Mouse (Mus musculus) cerebellum, adult (tissue): Measurements from ENCODE around the gene Crabp2.
"Not testable (repeated sequence)": the region's sequence is repeated elsewhere in the genome, so short reads cannot be mapped to it uniquely, and the experiment has no call there.

ENCODE experiments used
- ATAC-seq: cut with Nextera tagmentation; 2 replicates; pipeline ENCODE4 v1.9.2; 2017; ENCODE audit warnings: mild to moderate bottlenecking, moderate library complexity, mixed read lengths; ENCODE audit not compliant: insufficient number of reproducible peaks, low FRiP score, low TSS enrichment

Crabp2 gene

DNA sequence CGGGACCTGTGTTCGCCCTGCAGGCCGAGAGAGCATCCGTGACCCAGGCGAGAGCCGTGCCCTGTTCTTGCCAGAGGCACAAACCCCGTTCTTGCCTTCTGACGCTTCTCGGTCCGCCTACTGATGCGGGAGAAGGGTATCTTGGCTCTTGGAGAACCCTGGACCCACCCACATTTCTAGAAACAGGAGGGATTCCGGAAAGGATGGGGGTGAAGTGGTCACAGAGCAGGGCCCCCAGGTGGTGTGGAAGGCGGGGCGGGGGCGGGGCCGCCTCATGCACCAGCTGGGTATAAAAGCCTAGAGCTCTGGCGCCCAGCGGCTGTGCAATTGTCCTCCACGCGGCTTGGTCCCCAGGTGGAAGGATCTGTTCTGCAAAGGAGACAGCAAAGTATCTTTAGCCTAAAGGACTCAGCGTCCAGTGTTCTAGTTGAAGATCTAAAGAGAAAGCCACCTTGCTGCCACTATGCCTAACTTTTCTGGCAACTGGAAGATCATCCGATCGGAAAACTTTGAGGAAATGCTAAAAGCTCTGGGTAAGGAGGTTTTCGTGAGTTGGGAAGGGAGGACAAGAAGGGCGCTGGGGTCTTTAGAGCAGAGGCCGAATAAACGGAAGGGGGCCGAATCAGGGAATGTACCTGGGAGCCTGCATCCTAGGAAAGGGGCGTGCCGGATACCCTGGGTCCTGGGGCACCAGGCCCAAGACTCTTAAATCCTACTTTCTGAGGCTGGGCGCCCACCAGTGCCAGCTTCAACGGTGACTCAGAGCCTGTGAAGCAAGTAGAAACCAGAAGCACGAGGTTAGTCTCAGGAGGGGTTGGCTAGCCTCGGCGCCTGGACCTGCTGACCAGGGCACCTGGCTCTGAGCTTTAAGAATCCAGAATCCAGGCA lies at the start of gene Crabp2:
Gene Crabp2, plus strand, starts transcription at position 289 of the 888 bp plus-strand sequence.
- no peak for ATAC-seq

DNA sequence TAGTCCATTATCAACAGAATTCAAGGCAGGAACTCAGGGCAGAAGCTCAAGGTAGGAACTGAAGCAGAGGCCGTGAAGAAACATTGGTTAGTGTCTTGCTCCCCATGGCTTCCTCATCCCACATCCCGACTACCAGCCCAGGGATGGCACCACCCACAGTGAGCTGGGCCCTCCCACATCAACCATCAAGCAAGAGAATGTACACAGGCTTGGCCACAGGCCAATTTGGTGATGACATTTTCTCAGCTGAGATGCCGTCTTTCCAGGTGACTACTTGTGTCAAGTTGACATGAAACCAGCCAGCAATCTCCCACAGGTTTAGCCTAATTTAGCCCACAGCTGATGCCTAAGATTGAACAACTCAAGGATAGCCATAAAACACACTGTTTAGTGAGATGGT lies 49.2 kb upstream of the Crabp2 start:
- no peak for ATAC-seq

DNA sequence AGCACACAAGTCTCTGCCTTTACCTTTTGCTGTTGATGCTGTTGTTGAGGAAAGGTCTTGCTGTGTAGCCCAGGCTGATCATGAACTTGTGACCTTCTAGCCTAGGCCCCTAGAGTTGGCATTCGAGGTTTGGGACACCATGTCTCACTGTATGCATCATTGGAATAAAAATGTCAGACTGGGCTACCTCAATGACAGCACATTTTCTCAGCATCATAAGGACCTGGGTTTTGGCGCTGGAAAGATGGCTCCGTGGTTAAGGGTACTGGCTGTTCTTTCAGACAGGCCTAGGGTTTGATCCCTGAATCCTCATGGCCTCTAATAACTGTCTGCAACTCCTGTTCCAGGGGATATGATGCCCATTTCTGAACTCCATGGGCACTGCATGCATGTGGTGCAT lies 48.7 kb upstream of the Crabp2 start:
- no peak for ATAC-seq

DNA sequence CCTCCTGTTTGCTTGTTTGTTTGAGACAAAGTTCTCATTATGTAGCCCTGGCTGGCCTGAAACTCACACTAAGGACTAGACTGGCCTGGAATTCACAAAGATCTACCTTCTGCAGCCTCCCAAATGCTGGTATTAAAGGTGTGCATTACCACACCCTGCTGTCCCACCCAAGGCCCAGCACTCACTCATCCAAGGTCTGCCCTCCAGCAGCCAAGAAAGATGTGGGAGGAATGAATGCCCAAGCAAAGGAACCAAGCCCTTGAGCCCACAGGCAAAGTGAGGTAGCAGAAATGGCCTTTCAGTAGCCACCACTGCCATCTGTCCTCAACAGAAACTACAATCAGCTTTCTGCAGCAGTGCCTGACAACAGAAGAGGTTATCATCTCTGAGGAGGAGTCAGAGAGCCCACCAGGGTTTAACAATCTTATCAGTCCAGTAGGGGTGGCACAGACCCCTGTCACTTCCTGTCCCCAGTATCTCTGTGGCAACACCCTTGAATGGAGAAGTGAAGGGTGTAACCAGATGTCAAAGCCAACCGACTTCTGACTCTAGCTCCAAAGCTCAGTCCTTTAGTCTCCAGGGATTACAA lies 47.3 kb upstream of the Crabp2 start:
- ATAC-seq: no peak

DNA sequence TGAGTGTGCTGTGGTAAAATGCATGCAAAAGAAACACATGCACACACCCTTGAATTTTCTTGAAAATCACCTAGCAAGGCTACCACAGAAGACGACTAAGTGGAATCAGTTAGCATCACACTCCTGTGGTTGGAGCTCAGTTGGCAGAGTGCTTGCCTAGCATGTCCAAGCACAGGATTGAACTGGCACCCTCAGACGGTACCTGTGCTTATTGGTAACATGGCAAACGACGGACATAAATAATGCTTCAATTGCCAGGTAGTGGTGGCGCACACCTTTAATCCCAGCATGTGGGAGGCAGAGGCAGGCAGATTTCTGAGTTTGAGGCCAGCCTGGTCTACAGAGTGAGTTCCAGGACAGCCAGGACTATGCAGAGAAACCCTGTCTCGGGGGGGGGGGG lies 46.5 kb upstream of the Crabp2 start:
- not testable (repeated sequence) for ATAC-seq

DNA sequence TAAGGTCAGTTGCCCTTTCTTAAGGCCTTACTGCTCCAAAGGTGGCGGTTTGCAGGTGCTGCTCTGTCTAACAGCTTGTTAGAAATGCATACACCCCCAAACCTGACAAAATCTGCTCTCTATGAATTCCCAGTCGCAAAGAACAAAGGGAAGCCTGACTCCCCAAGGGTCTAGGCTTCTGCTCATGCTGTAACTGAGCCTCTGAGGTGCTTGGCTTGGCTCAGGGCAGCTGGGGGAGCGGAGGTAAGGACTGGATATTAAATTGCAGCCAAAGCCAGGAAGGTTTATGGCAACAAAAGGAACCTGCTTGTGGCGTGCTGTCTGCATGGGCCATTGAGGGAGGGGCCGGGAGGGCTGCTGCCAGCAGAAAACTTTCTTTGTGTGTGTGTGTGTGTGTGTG lies 44.6 kb upstream of the Crabp2 start:
- ATAC-seq: no peak

DNA sequence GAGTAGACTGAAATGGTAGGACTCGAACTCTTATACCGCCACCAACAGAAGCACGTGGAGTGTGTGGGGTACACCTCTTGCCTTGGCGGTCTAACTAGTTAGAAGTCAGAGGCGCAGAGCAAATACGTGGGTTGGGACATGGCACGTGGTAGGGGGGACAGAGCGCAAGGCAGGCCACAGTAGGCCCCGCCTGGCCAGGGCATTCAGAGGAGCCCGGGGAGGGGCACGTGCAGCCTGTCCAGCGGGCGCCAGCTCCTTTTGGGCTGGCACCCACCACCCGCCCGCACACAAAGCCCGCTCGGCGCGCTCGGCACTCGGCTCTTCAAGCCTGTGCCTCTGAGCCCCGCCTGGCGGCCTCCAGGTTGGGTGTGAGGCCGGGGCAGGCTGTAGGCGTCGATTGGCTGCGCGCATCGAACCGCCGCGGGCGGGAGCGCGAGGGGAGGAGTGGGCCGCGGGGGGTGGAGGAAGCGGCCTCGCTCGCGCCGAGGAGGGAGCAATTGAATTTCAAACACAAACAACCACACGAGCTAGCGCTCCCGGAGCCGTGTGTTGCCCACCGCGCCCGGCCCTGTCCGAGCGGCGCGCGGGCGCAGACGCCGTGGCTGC lies 42.5 kb upstream of the Crabp2 start, which contains the start of gene Hdgf:
Gene Hdgf, plus strand, starts transcription at position 442 of the 606 bp plus-strand sequence.
- peak; percentile 92 for ATAC-seq

DNA sequence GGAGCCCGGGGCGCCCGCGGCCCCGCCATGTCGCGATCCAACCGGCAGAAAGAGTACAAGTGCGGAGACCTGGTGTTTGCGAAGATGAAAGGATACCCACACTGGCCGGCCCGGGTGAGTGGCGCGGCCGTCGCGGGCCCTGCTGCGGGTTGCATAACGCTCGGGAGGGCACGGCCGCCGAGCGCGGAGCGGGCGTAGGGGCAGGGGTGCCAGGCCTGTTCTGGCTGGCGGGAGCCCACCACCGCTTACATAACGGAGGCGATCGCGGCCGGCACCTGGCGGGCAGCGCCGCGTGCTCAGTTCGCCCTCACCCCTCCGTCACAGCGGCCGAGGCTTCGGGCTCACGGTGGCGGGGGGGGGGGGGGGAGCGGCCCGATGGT lies 41.9 kb upstream of the Crabp2 start:
- peak; percentile 28 for ATAC-seq

DNA sequence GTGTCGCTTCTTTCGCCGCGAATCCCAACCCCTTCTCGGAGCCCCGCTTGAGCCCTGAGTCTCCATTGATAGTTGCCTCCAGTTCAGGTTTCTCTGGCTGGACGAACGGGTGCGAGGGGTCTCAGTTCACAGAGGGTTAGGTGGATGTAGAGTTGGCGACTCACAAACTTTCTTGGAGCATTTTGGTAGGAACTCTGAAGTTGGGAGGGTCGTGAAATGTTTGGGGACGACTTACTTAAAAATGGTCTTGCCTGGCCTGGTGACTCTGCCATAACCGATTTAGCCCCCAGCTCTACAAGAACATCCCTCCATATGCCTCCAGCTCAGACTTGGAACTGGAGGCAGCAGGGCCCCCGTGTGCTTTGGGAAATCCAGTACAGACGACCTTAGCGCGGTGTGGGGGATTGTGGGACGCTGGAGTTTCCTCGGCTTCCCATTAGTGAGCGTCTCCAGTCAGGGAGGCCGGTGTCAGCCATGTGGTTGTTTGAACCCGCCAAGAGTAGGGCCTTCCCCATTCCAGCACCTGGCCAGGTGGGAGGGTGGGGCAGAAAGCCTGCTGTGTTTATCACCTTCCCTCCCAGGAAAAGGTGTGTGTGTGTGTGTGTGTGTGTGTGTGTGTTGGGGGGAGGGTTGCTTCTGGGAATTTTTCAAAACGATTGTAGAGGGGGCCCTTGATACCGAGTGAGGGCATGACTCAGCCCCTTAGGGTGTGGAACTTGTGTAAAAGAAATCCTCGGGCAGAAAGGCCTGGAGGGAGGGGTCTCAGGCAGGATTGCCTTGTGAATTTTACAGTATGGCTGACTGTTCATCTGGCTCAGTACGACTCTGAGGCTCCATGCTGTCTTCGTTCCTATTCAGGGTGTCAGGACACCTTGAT lies 41.2 kb upstream of the Crabp2 start:
- no peak for ATAC-seq

DNA sequence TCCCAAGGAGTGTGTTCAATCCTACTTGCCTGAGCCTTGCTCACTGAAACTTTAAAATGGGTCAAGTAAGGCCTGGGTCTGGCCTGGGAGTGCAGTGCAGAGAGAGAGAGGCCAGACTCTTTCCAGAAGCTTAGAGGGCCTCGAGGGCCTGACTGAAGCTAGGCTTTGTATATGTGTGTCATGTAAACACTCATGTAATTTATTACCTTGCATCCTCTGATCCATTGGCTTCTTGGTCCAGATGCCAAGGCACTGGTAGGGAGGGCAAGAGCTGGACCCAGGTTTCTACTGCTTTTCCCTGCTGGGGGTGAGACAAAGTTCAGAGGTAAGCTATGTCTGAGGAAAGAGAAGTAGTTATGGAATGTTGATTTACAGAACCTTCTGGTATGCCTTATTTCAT lies 40.6 kb upstream of the Crabp2 start:
- ATAC-seq: no peak

DNA sequence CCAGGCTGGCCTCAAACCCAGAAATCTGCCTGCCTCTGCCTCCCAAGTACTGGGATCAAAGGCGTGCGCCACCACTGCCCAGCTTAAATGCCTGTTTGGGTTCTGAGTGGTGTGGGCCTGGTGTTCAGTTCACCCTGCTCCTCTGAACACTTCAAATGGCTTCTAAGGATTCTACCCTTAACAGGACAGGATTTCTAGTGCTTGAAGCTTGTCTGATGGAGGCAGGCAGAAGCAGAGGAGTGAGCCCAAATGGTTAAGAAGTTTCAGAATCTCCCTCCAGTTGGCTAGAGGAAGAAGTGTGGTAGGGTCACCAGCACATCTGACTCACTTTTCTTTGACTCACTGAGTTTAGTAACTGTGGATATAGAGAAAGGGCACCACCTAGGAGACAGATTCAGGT lies 39.1 kb upstream of the Crabp2 start:
- no peak for ATAC-seq

DNA sequence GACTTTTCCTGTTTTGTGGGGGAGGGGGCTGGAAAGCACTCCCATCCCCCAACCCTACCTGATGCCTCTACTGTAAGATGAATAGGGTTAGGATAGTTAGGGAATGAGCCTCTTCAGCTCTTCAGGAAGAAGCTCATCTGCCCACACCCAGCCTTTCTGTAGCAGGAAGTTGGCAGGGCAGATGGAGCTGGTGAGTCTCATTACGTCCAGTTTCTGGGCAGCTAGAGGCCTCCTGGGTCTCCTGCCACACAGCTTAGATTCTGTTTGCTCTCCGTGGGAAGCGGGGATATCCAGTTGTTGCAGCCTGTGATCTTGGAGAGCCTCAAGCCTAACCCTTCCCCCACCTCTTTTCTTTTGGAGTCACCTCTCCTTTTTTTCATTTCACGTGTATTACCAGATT lies 38.6 kb upstream of the Crabp2 start:
- no peak for ATAC-seq

DNA sequence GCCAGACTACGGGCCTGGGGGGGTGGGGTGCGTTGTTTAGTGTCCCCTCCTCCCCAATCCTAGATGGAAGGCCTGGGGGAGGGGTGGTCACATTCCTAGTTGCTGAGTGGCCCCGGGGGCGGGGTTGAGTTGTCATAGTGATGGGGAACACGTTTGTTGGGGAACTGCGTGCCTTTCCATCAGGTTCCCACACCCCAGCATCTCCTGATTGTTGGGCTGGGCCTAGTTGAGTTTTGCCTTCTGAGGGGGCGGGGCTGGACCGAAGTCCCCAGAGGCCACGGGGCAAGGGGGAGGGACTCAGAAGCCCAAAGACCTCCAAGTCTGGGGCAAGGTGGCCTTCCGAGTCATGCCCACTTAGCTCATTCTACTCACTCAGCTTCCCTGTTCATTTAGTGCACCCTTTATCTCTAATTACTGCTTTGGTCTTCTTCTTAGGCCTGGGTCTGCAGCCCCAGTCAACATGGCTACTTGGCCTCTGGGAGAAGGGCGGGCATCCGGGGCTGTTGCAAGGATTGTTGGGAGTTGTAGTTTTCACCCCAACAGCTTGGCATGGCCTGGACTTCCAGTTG lies 37.8 kb upstream of the Crabp2 start:
- ATAC-seq: no peak

DNA sequence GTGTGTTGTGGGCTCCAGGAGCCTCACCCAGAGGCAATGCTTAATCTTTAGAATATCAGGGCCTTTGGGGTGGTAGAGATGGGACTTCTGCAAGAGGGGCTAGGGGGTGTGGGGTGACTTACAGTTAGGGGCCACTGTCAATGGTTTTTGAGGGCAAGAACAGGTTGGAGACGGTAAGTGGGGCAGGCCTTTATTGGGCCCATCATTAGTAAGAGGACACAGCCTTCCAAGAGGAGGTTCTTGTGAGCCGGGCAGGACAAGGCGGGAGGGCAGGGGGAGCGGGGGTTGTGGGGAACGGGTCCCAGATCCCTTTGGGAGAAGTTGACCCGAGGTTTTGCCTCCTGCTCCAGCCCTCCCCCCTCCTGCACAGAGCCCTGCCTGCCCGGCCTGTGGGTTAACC lies 35.0 kb upstream of the Crabp2 start:
- ATAC-seq: no peak

DNA sequence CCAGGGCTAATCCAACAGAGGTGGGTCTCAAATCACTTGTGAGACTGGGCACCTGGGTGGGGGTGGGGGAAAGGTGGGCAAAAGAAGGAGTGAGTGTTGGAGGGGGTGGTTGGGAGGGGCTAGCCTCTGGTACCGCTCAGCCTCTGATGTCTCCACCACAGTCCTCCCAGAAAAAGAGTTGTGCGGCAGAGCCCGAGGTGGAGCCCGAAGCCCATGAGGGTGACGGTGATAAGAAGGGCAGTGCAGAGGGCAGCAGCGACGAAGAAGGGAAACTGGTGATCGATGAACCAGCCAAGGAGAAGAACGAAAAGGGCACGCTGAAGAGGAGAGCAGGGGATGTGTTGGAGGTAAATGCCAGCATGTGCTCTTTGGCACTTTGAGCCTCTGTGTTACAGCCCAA lies 34.6 kb upstream of the Crabp2 start:
- no peak for ATAC-seq

DNA sequence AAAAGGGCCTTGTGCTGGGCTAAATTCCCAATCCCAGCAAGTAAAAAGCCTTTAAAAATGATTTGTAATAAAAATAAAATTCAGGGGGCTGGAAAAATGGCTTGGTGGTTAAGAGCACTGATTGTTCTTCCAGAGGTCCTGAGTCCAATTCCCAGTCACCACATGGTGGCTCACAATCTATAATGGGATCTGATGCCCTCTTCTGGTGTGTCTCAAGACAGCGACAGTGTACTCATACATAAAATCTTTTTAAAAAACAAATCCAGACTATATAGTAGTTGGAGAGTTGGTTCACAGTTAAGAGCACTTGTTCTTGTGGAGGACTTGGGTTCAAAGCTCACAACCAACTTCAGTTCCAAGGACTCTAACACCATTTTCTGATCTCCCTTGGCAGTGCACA lies 31.5 kb upstream of the Crabp2 start:
- ATAC-seq: no peak

DNA sequence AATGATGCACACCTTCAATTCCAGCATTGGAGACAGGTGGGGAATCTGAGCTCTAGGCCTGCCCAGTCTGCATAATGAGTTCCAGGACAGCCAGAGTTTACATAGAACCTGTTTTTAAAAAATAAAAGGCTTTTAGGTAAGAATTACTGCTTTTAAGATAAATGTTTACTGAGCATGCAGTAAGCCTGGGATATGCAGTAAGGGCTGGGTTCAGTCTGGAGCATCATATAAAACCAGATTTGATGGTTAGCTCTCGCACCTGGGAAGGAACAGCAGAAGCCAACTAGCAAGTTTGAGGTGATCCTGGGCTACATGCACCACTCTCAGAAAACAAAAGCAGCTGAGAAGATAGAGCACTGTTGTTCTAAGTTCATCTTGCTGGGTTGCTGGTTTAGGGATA lies 29.9 kb upstream of the Crabp2 start:
- no peak for ATAC-seq

DNA sequence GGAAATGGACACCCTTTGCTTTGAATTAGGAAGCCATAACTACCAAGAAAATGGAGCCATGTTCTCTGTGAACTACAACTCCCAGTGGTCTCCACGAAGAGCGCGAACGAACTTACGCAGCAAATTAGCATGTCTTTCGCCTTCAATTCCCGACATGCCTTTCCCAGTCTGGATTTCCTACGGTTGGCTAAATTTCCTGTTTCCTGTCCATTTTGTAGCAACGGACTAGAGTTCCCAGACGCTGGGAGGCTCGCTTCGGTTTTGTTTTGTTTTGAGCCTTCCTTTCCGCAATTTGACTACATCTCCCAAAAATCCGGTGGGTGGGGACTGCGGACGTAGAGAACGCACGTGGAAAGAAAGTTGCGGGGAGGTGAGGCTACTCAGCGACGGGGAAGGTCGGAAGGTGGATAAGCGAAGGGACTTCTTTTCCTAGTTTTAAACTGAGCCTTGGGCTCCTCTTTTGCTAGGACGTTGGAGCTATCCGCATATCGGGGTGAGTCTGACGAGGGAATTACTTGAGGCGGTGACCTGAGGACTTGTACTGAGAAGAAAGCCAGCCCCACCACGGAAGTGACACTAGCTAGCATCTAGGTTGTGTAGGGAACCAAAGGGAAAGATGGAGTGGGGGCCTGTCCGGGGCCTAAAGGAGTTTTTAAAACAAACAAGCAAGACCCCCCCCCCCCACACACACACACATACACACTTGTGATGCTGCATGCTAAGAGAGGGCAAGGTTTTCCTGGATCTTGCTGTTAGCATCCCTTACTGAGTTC lies 28.9 kb upstream of the Crabp2 start, which contains the start of gene Mrpl24:
Gene Mrpl24, plus strand, starts transcription at position 171 of the 773 bp plus-strand sequence.
- ATAC-seq: peak; percentile 88

DNA sequence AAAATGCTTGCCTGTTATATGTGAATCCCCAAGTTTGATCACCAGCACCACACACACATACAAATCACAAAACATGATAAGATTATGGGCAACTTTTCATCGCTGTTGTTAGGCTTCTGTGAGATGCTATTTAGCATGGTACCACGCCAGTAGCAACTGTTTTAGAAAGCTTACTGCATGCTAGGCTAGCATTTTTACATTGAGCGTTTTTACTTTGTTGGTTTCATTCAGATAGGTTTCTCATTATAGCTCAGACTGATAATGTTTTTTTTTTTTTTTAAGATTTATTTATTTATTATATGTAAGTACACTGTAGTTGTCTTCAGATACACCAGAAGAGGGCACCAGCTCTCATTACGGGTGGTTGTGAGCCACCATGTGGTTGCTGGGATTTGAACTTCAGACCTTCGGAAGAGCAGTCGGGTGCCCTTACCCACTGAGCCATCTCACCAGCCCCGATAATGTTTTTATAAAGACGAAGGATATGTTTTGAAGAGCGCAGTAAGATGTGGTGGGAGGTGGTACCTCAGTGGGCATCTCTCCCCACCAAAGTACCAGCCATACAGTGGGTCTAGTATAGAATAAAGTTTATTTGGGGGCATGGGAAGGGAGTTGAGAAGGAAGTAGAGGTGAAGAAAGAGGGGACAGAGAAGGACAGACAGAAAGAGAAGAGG lies 28.1 kb upstream of the Crabp2 start:
- ATAC-seq: no peak
